Mouse (Mus musculus) heart, postnatal 0 days (tissue): ENCODE measurements at regions not wholly inside any gene's neighbourhood (a gene's known extent, or its start where the extent isn't known, plus 50 kb on each side); places are given as distances from the start of the nearest gene placed in this dataset.

Source experiments
- ATAC-seq: fragments of 200-750 bp; cut with Nextera tagmentation; 2 replicates; pipeline ENCODE4 v1.8.0; 2017; ENCODE audit warnings: low read depth, moderate number of reproducible peaks, moderate library complexity; ENCODE audit not compliant: insufficient read depth
- DNase-seq: peaks from one replicate; pipeline ENCODE4 v3.0.0-alpha.2; 2016; ENCODE audit warnings: low spot score
- H3K27ac ChIP-seq: fragments of 300-500 bp; sonication (generic); 2 replicates; pipeline ENCODE4 v1.5.1; 2014; ENCODE audit warnings: low read depth, mild to moderate bottlenecking
- H3K27me3 ChIP-seq: fragments of 300-500 bp; sonication (generic); 2 replicates; pipeline ENCODE4 v1.6.1; 2014; ENCODE audit warnings: low read length, mixed read lengths; ENCODE audit not compliant: control insufficient read depth, insufficient read depth
- H3K36me3 ChIP-seq: fragments of 300-500 bp; sonication (generic); replicated peaks from 2 replicates; pipeline ENCODE4 v1.6.1; 2014; ENCODE audit warnings: low read length, mixed read lengths; ENCODE audit not compliant: control insufficient read depth, insufficient read depth
- H3K4me1 ChIP-seq: fragments of 300-500 bp; sonication (generic); 2 replicates; pipeline ENCODE4 v1.6.1; 2014; ENCODE audit warnings: antibody characterized with exemption; ENCODE audit not compliant: control insufficient read depth, insufficient read depth
- H3K4me2 ChIP-seq: fragments of 300-500 bp; sonication (generic); 2 replicates; pipeline ENCODE4 v1.6.1; 2014; ENCODE audit warnings: low read depth, mild to moderate bottlenecking, low read length, moderate library complexity
- H3K4me3 ChIP-seq: fragments of 300-500 bp; sonication (generic); 2 replicates; pipeline ENCODE4 v1.5.1; 2014; ENCODE audit warnings: low read depth, low read length
- H3K9ac ChIP-seq: fragments of 300-500 bp; sonication (generic); replicated peaks from 2 replicates; pipeline ENCODE4 v1.6.1; 2014; ENCODE audit warnings: low read depth, low read length, mixed read lengths
- H3K9me3 ChIP-seq: fragments of 300-500 bp; sonication (generic); replicated peaks from 2 replicates; pipeline ENCODE4 v1.6.1; 2016; ENCODE audit warnings: low read length; ENCODE audit not compliant: control insufficient read depth
- CTCF ChIP-seq: IDR thresholded peaks from 2 replicates; pipeline ENCODE4 v1.5.1; 2016; ENCODE audit warnings: antibody characterized with exemption, control low read depth, low read depth
- EP300 ChIP-seq: IDR thresholded peaks from 2 replicates; pipeline ENCODE4 v1.6.1; 2016; ENCODE audit warnings: antibody characterized with exemption, low read depth
- WGBS: fragments of 180-500 bp; shearing (Covaris S2); extraction: QIAGEN DNeasy Blood & Tissue Kit; methylation state at CpG from one replicate; pipeline ENCODE4 v1.1.7; 2014; 5-methylcytosine and 5-hydroxymethylcytosine counted together

GRCm38 (mm10) chr1:52553871-52554270 lies 53.4 kb upstream of the Nab1 start:
- Histone ChIP-seq H3K9ac (no peak overlapping the region), H3K9me3 (no peaks in the 10 kb centered on the region), H3K4me2 (no peak overlapping the region), H3K27me3 (no peaks in the 10 kb centered on the region), H3K27ac (no peak overlapping the region), H3K36me3 (no peaks in the 10 kb centered on the region), H3K4me3 (no peak overlapping the region), H3K4me1 (no peaks in the 10 kb centered on the region)
- ATAC-seq (no peak), DNase-seq (no peak)
- TF ChIP-seq EP300 (no peak), CTCF (no peak)
- WGBS: 56% methylated on average over 4 of the region's 4 CpGs

- Histone ChIP-seq H3K27ac (no peak overlapping the region), H3K36me3 (no peaks in the 10 kb centered on the region)
- 9% methylated on average over 6 of the region's 6 CpGs for WGBS
These were observed 64.7 kb upstream of the Nemp2 start for GRCm38 (mm10) chr1:52565812-52566211.

GRCm38 (mm10) chr1:52571674-52572073 lies 58.8 kb upstream of the Nemp2 start:
- no peaks in the 10 kb centered on the region for H3K9me3 ChIP-seq
- H3K27me3 ChIP-seq: no peaks in the 10 kb centered on the region
- no peak overlapping the region for H3K4me2 ChIP-seq
- 73% methylated on average over 5 of the region's 5 CpGs for whole genome bisulfite sequencing
- H3K4me3 ChIP-seq: no peak overlapping the region
- no peak for ATAC-seq
- H3K9ac ChIP-seq: no peak overlapping the region
- TF ChIP-seq EP300: no peak
- TF ChIP-seq CTCF: no peak
- no peaks in the 10 kb centered on the region for H3K36me3 ChIP-seq
- no peaks in the 10 kb centered on the region for H3K4me1 ChIP-seq
- DNase-seq: no peak
- H3K27ac ChIP-seq: no peak overlapping the region

More at GRCm38 (mm10) chr1:52565812-52566211, 64.7 kb upstream of the Nemp2 start:
- ATAC-seq: no peak
- H3K4me1 ChIP-seq: 0 out of 2 replicates have a peak, but pooled peaks cover 3% of the 10 kb centered on the region
- no peaks in the 10 kb centered on the region for H3K9me3 ChIP-seq
- H3K27me3 ChIP-seq: no peaks in the 10 kb centered on the region
- H3K4me3 ChIP-seq: no peak overlapping the region
- no peak for DNase-seq
- TF ChIP-seq EP300 (no peak), CTCF (no peak)
- H3K9ac ChIP-seq: no peak overlapping the region
- H3K4me2 ChIP-seq: no peak overlapping the region

- DNase-seq (peak; percentile 27), ATAC-seq (peak; percentile 74)
- H3K9ac ChIP-seq: no peak overlapping the region
- H3K36me3 ChIP-seq: no peaks in the 10 kb centered on the region
- no peak for TF ChIP-seq CTCF
- no peak overlapping the region for H3K27ac ChIP-seq
- H3K27me3 ChIP-seq: no peaks in the 10 kb centered on the region
- H3K4me3 ChIP-seq: no peak overlapping the region
- peaks cover 12% of the 10 kb centered on the region; the same call in 1 of the 2 replicates for H3K4me1 ChIP-seq
- 33% methylated on average over 5 of the region's 5 CpGs for WGBS
- H3K4me2 ChIP-seq: no peak overlapping the region; the same call in 1 of the 2 replicates
- no peaks in the 10 kb centered on the region for H3K9me3 ChIP-seq
These were observed 52.0 kb upstream of the Nemp2 start for GRCm38 (mm10) chr1:52578298-52579056.

- TF ChIP-seq EP300: no peak
- TF ChIP-seq CTCF: no peak
- DNase-seq (no peak), ATAC-seq (no peak)
- Histone ChIP-seq H3K27me3 (no peaks in the 10 kb centered on the region), H3K9ac (no peak overlapping the region), H3K36me3 (no peaks in the 10 kb centered on the region), H3K27ac (no peak overlapping the region), H3K4me3 (no peak overlapping the region), H3K4me2 (no peak overlapping the region), H3K9me3 (no peaks in the 10 kb centered on the region), H3K4me1 (peaks cover 12% of the 10 kb centered on the region; the same call in 1 of the 2 replicates)
- WGBS: 79% methylated on average over 4 of the region's 4 CpGs
These were observed 50.2 kb upstream of the Nemp2 start for GRCm38 (mm10) chr1:52580132-52580896.
